25 mouse cellular contexts compared by ENCODE assay signal in the genomic region with DNA sequence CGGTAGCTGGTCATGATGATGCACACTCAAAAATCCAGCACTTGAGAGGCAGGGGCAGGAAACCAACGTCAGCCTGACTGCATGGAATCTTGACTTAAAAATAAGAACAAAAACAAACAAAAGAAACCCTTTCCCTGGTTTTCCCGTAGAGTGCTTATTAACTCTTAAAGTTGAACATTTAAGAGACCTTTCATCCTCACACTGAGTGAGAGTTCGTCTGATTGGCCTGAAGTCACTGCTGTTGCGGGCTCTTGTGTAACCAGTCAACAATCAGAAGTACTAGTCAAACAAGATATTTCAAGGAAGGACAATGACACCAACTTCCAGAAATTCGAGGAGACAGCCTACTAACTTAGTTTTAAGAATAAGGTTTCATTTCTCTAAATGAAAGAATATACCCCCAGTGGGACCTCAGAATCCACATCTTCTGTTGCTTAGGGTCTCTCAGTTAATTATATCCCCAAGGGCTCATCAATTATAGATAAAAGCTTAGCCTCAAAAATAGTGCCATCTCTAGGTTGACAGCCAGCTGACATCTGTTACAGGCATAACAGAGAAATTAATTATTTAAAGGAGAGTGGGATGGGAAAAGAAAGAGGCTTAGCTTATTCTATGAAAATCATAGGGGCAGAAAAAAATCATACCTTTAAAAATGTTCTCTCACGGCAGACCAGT. TPM values are rescaled to one million over a fixed set of nuclear protein-coding genes. Genes with fewer than 3 reads are reported as not detected.
DNase-seq lines count a peak whose midpoint lies in the region; ATAC-seq and TF ChIP-seq lines count a peak whose summit lies in the region.
"Had no signal": no experiment of that assay in that cellular context is flagged by ENCODE, and none has a peak within 500 bp of the region (broad histone marks: within the 10 kb centered on the region; RNA-seq: fewer than 3 reads in every experiment).

No protein-coding gene starts in this region.

- WGBS in embryonic facial prominence, embryonic 11.5 days: 60% methylated on average over 7 of the region's 7 CpGs
- WGBS in embryonic facial prominence, embryonic 10.5 days: 70% methylated on average over 7 of the region's 7 CpGs
- 54% methylated on average over 7 of the region's 7 CpGs for WGBS in liver, postnatal 0 days (ENCODE audit: insufficient replicate concordance)
- 61% methylated on average over 7 of the region's 7 CpGs for WGBS in liver, embryonic 12.5 days (ENCODE audit: insufficient replicate concordance)

- no peak overlapping the region for H3K27ac ChIP-seq in embryonic facial prominence, embryonic 11.5 days (replicated peaks; ENCODE audit: low read depth, low read length)
- no peak overlapping the region for H3K27ac ChIP-seq in embryonic facial prominence, embryonic 10.5 days (replicated peaks)
- no peak overlapping the region; the same call in 1 of the 2 replicates for H3K27ac ChIP-seq in liver, postnatal 0 days (ENCODE audit: low read depth)
- H3K27ac ChIP-seq in liver, embryonic 12.5 days: no peak overlapping the region
- H3K27ac ChIP-seq: heart, adult 2 months; heart, embryonic 13.5 days; hindbrain, postnatal 0 days; layer of hippocampus, adult 2 months; liver, embryonic 13.5 days had no signal

- no peak overlapping the region for H3K4me3 ChIP-seq in embryonic facial prominence, embryonic 11.5 days (ENCODE audit: low read depth, low read length)
- no peak overlapping the region for H3K4me3 ChIP-seq in embryonic facial prominence, embryonic 10.5 days
- H3K4me3 ChIP-seq in liver, postnatal 0 days (ENCODE audit: low read depth, low read length): no peak overlapping the region
- H3K4me3 ChIP-seq in liver, embryonic 12.5 days: no peak overlapping the region
- H3K4me3 ChIP-seq: heart, adult 2 months; heart, embryonic 13.5 days; layer of hippocampus, adult 2 months; liver, embryonic 13.5 days had no signal

- no peak for TF ChIP-seq EP300 in liver, postnatal 0 days (IDR thresholded peaks at IDR 0.05; ENCODE audit: low read depth)

- no peaks in the 10 kb centered on the region for H3K36me3 ChIP-seq in embryonic facial prominence, embryonic 11.5 days (replicated peaks; ENCODE audit: control insufficient read depth, insufficient read depth, low read depth, low read length)
- H3K36me3 ChIP-seq in embryonic facial prominence, embryonic 10.5 days (replicated peaks): no peaks in the 10 kb centered on the region
- no peaks in the 10 kb centered on the region for H3K36me3 ChIP-seq in liver, postnatal 0 days (replicated peaks; ENCODE audit: insufficient read depth, low read length)
- no peaks in the 10 kb centered on the region for H3K36me3 ChIP-seq in liver, embryonic 12.5 days
- H3K36me3 ChIP-seq: heart, embryonic 13.5 days; liver, embryonic 13.5 days had no signal

- ATAC-seq in embryonic facial prominence, embryonic 11.5 days (replicated peaks; ENCODE audit: insufficient number of reproducible peaks, low FRiP score, low TSS enrichment, low read depth): no peak
- no peak for ATAC-seq in liver, postnatal 0 days
- no peak for ATAC-seq in liver, embryonic 12.5 days
- ATAC-seq: activated CD4-positive, CD25-positive, alpha-beta regulatory T cell, adult 4 months; forebrain, postnatal 0 days; hindbrain, postnatal 0 days; intestine, embryonic 16.5 days had no signal

- no peak overlapping the region for H3K4me2 ChIP-seq in embryonic facial prominence, embryonic 11.5 days (ENCODE audit: low read depth, low read length)
- H3K4me2 ChIP-seq in liver, postnatal 0 days (ENCODE audit: low read depth, low read length): peak overlapping the region; percentile 8; the same call in 1 of the 2 replicates
- no peak overlapping the region for H3K4me2 ChIP-seq in liver, embryonic 12.5 days
- H3K4me2 ChIP-seq: heart, embryonic 13.5 days; liver, embryonic 13.5 days; midbrain, embryonic 11.5 days had no signal

- H3K27me3 ChIP-seq in embryonic facial prominence, embryonic 11.5 days (ENCODE audit: control insufficient read depth, insufficient read depth, low read length): no peaks in the 10 kb centered on the region
- no peaks in the 10 kb centered on the region for H3K27me3 ChIP-seq in embryonic facial prominence, embryonic 10.5 days (replicated peaks; ENCODE audit: low read depth, poor library complexity, severe bottlenecking)
- H3K27me3 ChIP-seq in liver, postnatal 0 days (ENCODE audit: insufficient read depth, low read length): no peaks in the 10 kb centered on the region
- H3K27me3 ChIP-seq in liver, embryonic 12.5 days (replicated peaks): no peaks in the 10 kb centered on the region
- H3K27me3 ChIP-seq: heart, embryonic 13.5 days; liver, embryonic 13.5 days had no signal

- intact Hi-C loops in left cerebral cortex, postnatal 4 days (cut with DNase I): no loop called here

- no peaks in the 10 kb centered on the region for H3K4me1 ChIP-seq in embryonic facial prominence, embryonic 11.5 days (ENCODE audit: control insufficient read depth, insufficient read depth, low read length)
- H3K4me1 ChIP-seq in embryonic facial prominence, embryonic 10.5 days: peaks cover 12% of the 10 kb centered on the region
- H3K4me1 ChIP-seq in liver, postnatal 0 days (ENCODE audit: insufficient read depth): peaks cover 17% of the 10 kb centered on the region
- peaks cover 9% of the 10 kb centered on the region for H3K4me1 ChIP-seq in liver, embryonic 12.5 days

- no peak for TF ChIP-seq CTCF in liver, postnatal 0 days (IDR thresholded peaks at IDR 0.05; ENCODE audit: low read depth)

- H3K9ac ChIP-seq in embryonic facial prominence, embryonic 11.5 days (replicated peaks; ENCODE audit: low read length): no peak overlapping the region
- H3K9ac ChIP-seq in liver, postnatal 0 days (replicated peaks): no peak overlapping the region
- H3K9ac ChIP-seq in liver, embryonic 12.5 days: no peak overlapping the region
- H3K9ac ChIP-seq: forebrain, postnatal 0 days; heart, embryonic 13.5 days; liver, embryonic 13.5 days had no signal

- no peaks in the 10 kb centered on the region for H3K9me3 ChIP-seq in embryonic facial prominence, embryonic 11.5 days (replicated peaks; ENCODE audit: control insufficient read depth, low read length)
- no peaks in the 10 kb centered on the region for H3K9me3 ChIP-seq in embryonic facial prominence, embryonic 10.5 days
- no peaks in the 10 kb centered on the region for H3K9me3 ChIP-seq in liver, postnatal 0 days (ENCODE audit: low read length)
- H3K9me3 ChIP-seq in liver, embryonic 12.5 days (replicated peaks): no peaks in the 10 kb centered on the region
- H3K9me3 ChIP-seq: heart, embryonic 13.5 days; liver, embryonic 13.5 days had no signal

- peak; percentile 10 for DNase-seq in embryonic facial prominence, embryonic 11.5 days (ENCODE audit: low spot score)
- no peak for DNase-seq in embryonic facial prominence, embryonic 10.5 days (ENCODE audit: low spot score)
- no peak for DNase-seq in liver, postnatal 0 days
- peak; percentile 68 for DNase-seq in retina, embryonic 14.5 days (ENCODE audit: low spot score)
- DNase-seq in retina, postnatal 1 day: no peak
- peak; percentile 50 for DNase-seq in yolk sac, embryonic 10.5 days (ENCODE audit: low spot score)
- DNase-seq in left cerebral cortex, postnatal 4 days: no peak
- DNase-seq: adrenal gland, adult 8-10 months; cerebellum, adult 8-10 months; cerebellum, postnatal 36 days; embryo, embryonic 11 days; forebrain, postnatal 0 days; gastrocnemius, postnatal 36 days; heart, adult 2 months; heart, postnatal 14 days; liver, embryonic 13.5 days; right cerebral cortex, postnatal 25 days; spleen, adult 18-20 months had no signal

RNA-seq across cellular contexts. Expression of a gene that starts 3.3 kb away (rescaled TPM):
- polyA plus RNA-seq in embryonic facial prominence, embryonic 11.5 days (2014; fragmentation: Nextera tagmentation; extraction: Ambion mirVana): 64.2 and 73.6 TPM in 2 replicates
- polyA plus RNA-seq in embryonic facial prominence, embryonic 10.5 days (2016; fragmentation: Nextera tagmentation; extraction: Ambion mirVana): 49.6 and 53.2 TPM in 2 replicates
- 59.7 and 67.5 TPM in 2 replicates for polyA plus RNA-seq in liver, postnatal 0 days (2015; fragmentation: Nextera tagmentation; extraction: Ambion mirVana)
- 38.9 and 41.9 TPM in 2 replicates for polyA plus RNA-seq in liver, embryonic 12.5 days (2016; fragmentation: Nextera tagmentation; extraction: Ambion mirVana)
- 100 to 1,000 TPM; 120 to 123 TPM for total RNA-seq in left cerebral cortex, postnatal 4 days (2021)

RNA-seq across cellular contexts. Expression of a gene that starts 36.9 kb away (rescaled TPM):
- 609 and 634 TPM in 2 replicates for polyA plus RNA-seq in embryonic facial prominence, embryonic 11.5 days (2014; fragmentation: Nextera tagmentation; extraction: Ambion mirVana)
- 648 and 655 TPM in 2 replicates for polyA plus RNA-seq in embryonic facial prominence, embryonic 10.5 days (2016; fragmentation: Nextera tagmentation; extraction: Ambion mirVana)
- 756 and 780 TPM in 2 replicates for polyA plus RNA-seq in liver, postnatal 0 days (2015; fragmentation: Nextera tagmentation; extraction: Ambion mirVana)
- 538 and 572 TPM in 2 replicates for polyA plus RNA-seq in liver, embryonic 12.5 days (2016; fragmentation: Nextera tagmentation; extraction: Ambion mirVana)
- total RNA-seq in left cerebral cortex, postnatal 4 days (2021): 100 to 1,000 TPM; 293 to 311 TPM

Comparison
In these comparisons a context has a peak if more than half of its experiments do, and no peak if none do; other contexts are left out.
1. DNase-seq: peak in embryonic facial prominence, embryonic 11.5 days (single experiment), retina, embryonic 14.5 days (single experiment) and yolk sac, embryonic 10.5 days (single experiment); none in embryonic facial prominence, embryonic 10.5 days (single experiment), liver, postnatal 0 days (single experiment), retina, postnatal 1 day (single experiment) and left cerebral cortex, postnatal 4 days (single experiment).